Mouse (Mus musculus): ENCODE measurements at regions not wholly inside any gene's neighbourhood (a gene's known extent, or its start where the extent isn't known, plus 50 kb on each side); places are given as distances from the start of the nearest gene placed in this dataset.

DNA sequence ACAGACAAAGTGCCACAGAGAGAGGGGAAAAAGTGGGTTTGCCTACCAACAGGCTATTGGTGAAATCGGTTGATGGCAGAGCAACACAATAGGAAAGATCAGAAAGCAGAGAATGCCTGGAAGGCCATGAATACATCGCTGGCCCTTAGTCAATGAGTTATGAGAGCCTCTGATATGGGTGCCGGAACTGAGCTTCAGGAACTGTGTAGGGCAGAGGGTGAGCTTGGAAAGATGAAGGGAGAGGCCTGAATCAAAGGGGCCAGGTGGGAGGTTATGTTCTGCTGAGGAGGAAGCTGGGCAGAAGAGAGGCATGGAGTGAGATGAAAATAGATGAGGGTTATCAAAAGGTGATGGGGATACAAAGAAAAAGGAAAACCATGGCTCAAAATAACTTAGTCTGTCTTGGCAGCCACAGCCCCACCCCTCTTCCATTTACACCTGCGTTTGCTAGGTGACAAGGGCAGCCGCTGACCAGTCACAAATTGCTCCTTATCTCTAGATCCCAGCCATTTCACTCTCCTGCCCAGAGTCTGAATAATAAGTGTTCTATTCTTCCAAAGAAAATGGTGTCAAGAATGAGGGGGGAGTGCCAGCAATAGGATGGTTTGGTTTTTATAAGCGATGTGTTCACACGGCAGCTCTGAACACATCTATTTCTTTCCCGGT lies 77.7 kb upstream of the Rad23b start:
- no peak for TF ChIP-seq CTCF (conservative IDR thresholded peaks at IDR 0.05; ENCODE audit: low read length)
- no peak for TF ChIP-seq POU5F1 (IDR thresholded peaks at IDR 0.05; ENCODE audit: borderline replicate concordance, low read length)
- no peak for TF ChIP-seq NANOG (IDR thresholded peaks at IDR 0.05; ENCODE audit: borderline replicate concordance, low read length)
